Mouse (Mus musculus) liver, embryonic 16.5 days (tissue): ENCODE data around the gene Lrp5. TPM values are rescaled to one million over a fixed set of nuclear protein-coding genes. Genes with fewer than 3 reads are reported as not detected.

Experiments used
- ATAC-seq: fragments of 200-750 bp; cut with Nextera tagmentation; 2 replicates; pipeline ENCODE4 v1.8.0; 2017; ENCODE audit warnings: low read depth, mild to moderate bottlenecking, moderate number of reproducible peaks, moderate library complexity
- H3K27ac ChIP-seq: fragments of 300-500 bp; sonication (generic); 2 replicates; pipeline ENCODE4 v1.5.1; 2014; ENCODE audit warnings: mild to moderate bottlenecking, low read length
- H3K27me3 ChIP-seq: fragments of 300-500 bp; sonication (generic); 2 replicates; pipeline ENCODE4 v1.6.1; 2014; ENCODE audit warnings: low read depth, low read length, mixed read lengths; ENCODE audit not compliant: control insufficient read depth, insufficient read depth
- H3K36me3 ChIP-seq: fragments of 300-500 bp; sonication (generic); 2 replicates; pipeline ENCODE4 v1.6.1; 2014; ENCODE audit warnings: mild to moderate bottlenecking; ENCODE audit not compliant: control insufficient read depth, insufficient read depth
- H3K4me1 ChIP-seq: fragments of 300-500 bp; sonication (generic); 2 replicates; pipeline ENCODE4 v1.6.1; 2014; ENCODE audit warnings: low read depth, low read length, mixed read lengths; ENCODE audit not compliant: control insufficient read depth
- H3K4me2 ChIP-seq: fragments of 300-500 bp; sonication (generic); 2 replicates; pipeline ENCODE4 v1.6.1; 2014; ENCODE audit warnings: low read depth, low read length, mixed read lengths
- H3K4me3 ChIP-seq: fragments of 300-500 bp; sonication (generic); 2 replicates; pipeline ENCODE4 v1.5.1; 2014; ENCODE audit warnings: low read depth, mild to moderate bottlenecking, low read length
- H3K9ac ChIP-seq: fragments of 300-500 bp; sonication (generic); 2 replicates; pipeline ENCODE4 v1.6.1; 2014; ENCODE audit warnings: low read depth, low read length
- H3K9me3 ChIP-seq: fragments of 300-500 bp; sonication (generic); replicated peaks from 2 replicates; pipeline ENCODE4 v1.6.1; 2016; ENCODE audit warnings: low read length; ENCODE audit not compliant: control insufficient read depth
- WGBS: fragments of 180-500 bp; shearing (Covaris S2); extraction: QIAGEN DNeasy Blood & Tissue Kit; methylation state at CpG from one replicate; pipeline ENCODE4 v1.1.7; 2014; ENCODE audit not compliant: insufficient replicate concordance; 5-methylcytosine and 5-hydroxymethylcytosine counted together
- polyA plus RNA-seq: library from polyadenylated mRNA; unstranded; fragments of >200 nt; fragmentation: Nextera tagmentation; extraction: Ambion mirVana; gene quantifications from 2 replicates; pipeline ENCODE4 v1.2.1, GENCODE M21; 2015

Lrp5 gene
- polyA plus RNA-seq, 1 experiment from 2014 or later = 2.7 TPM

GRCm38 (mm10) chr19:3576451-3577264, 109.7 kb downstream of the Lrp5 start:
- Histone ChIP-seq H3K36me3 (no peaks in the 10 kb centered on the region), H3K9ac (peak overlapping the region; percentile 96), H3K4me2 (peak overlapping the region; percentile 64), H3K27me3 (no peaks in the 10 kb centered on the region), H3K27ac (peak overlapping the region; percentile 95), H3K4me3 (peak overlapping the region; percentile 95), H3K4me1 (peaks cover 32% of the 10 kb centered on the region), H3K9me3 (no peaks in the 10 kb centered on the region)
- 60% methylated on average over 5 of the region's 5 CpGs for WGBS
- ATAC-seq = no peak

DNA sequence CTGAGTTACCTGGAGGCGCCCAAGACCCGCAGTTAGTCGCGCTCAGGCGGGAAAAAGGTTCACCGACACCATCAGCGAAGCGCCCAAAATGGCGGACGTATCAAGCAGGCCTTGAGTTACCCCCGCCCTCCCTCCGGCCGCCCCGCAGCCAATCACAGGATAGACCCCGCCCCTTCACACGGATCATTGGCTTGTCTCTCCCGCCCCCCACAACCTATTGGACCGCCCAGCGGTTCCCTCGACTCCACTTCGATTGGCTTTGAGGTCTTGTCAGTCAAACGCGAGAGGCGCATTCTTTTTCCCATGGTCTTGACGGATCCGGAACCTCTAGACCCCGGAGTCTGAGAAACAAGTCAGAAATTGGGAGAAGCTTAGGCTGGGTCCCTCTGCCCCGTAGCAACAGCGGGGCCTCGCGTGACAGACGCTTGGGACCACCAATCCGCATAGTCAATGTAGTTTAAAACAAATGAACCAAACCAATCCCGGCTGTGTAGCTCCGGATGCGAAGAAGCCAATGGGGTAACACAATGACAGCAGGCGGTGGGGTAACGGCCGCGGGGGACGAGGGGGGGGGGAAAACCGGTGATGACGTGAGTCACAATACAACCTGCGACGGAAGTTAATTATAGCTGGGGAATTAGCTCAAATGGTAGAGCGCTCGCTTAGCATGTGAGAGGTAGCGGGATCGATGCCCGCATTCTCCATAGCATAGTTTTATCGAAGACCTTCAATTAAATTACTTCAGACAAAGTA, 110.6 kb downstream of the Lrp5 start, which contains the start of gene Ppp6r3:
TSS of gene Ppp6r3 (minus strand) at position 118 of the 753 bp plus-strand sequence.
- Histone ChIP-seq H3K4me3 (peak within 1 kb of the TSS; percentile 95), H3K9ac (peak within 1 kb of the TSS; percentile 96), H3K36me3 (no peaks in the 10 kb centered on the region), H3K4me2 (peak within 1 kb of the TSS; percentile 64), H3K27ac (peak within 1 kb of the TSS; percentile 95), H3K27me3 (no peaks in the 10 kb centered on the region), H3K9me3 (no peaks in the 10 kb centered on the region), H3K4me1 (peaks cover 32% of the 10 kb centered on the region)
- WGBS = under 1% methylated on average over 50 of the region's 51 CpGs
- ATAC-seq = peak; percentile 97

- no peaks in the 10 kb centered on the region for H3K9me3 ChIP-seq
- H3K27me3 ChIP-seq = no peaks in the 10 kb centered on the region
- no peaks in the 10 kb centered on the region for H3K36me3 ChIP-seq
- peak overlapping the region; percentile 61 for H3K4me2 ChIP-seq
- peaks cover 32% of the 10 kb centered on the region for H3K4me1 ChIP-seq
- peak overlapping the region; percentile 95 for H3K27ac ChIP-seq
- H3K4me3 ChIP-seq = peak overlapping the region; percentile 95
- peak; percentile 63 for ATAC-seq
- under 1% methylated on average over 44 of the region's 50 CpGs for WGBS
- H3K9ac ChIP-seq = peak overlapping the region; percentile 96
Observed at GRCm38 (mm10) chr19:3575276-3575631, 111.1 kb downstream of the Lrp5 start.

GRCm38 (mm10) chr19:3574593-3575094, 111.7 kb downstream of the Lrp5 start:
- Histone ChIP-seq H3K9ac (peak overlapping the region; percentile 96), H3K27ac (peak overlapping the region; percentile 95), H3K9me3 (no peaks in the 10 kb centered on the region), H3K4me1 (peaks cover 32% of the 10 kb centered on the region), H3K36me3 (no peaks in the 10 kb centered on the region), H3K27me3 (no peaks in the 10 kb centered on the region), H3K4me3 (peak overlapping the region; percentile 95), H3K4me2 (peak overlapping the region; percentile 61)
- WGBS = 2% methylated on average over 9 of the region's 9 CpGs
- ATAC-seq = no peak

GRCm38 (mm10) chr19:3564309-3564708, 122.1 kb downstream of the Lrp5 start:
- 91% methylated on average over 3 of the region's 3 CpGs for WGBS

DNA sequence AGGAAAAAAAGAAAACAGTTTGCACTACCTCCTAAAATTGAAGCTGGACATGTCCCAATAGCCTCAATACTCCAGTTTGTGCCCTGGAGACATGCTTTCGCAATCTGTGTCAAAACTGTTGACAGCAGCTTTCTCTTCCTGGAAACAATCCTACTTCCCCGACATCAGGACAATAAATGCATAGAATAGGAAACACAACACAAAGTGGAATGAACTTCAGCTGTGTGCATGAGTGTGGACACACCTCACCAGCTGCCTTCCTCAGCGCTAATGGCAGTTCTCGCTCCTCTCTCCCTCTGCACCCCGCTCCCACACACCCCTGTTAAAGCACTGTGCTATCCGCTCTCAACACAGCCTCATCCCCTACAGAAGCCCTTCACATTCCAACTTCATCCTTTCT, 123.6 kb downstream of the Lrp5 start:
- no peak overlapping the region for H3K4me2 ChIP-seq
- ATAC-seq = peak; percentile 35
- H3K27me3 ChIP-seq = no peaks in the 10 kb centered on the region
- no peak overlapping the region for H3K9ac ChIP-seq
- H3K4me1 ChIP-seq = peaks cover 3% of the 10 kb centered on the region
- no peak overlapping the region for H3K27ac ChIP-seq
- peaks cover 3% of the 10 kb centered on the region; the same call in 1 of the 2 replicates for H3K36me3 ChIP-seq
- no peaks in the 10 kb centered on the region for H3K9me3 ChIP-seq
- WGBS = 79% methylated on average over 6 of the region's 6 CpGs
- no peak overlapping the region for H3K4me3 ChIP-seq

More at GRCm38 (mm10) chr19:3564309-3564708, 122.1 kb downstream of the Lrp5 start:
- Histone ChIP-seq H3K27me3 (no peaks in the 10 kb centered on the region), H3K36me3 (peaks cover 3% of the 10 kb centered on the region; the same call in 1 of the 2 replicates), H3K4me3 (no peak overlapping the region), H3K9me3 (no peaks in the 10 kb centered on the region), H3K27ac (no peak overlapping the region), H3K4me1 (peaks cover 13% of the 10 kb centered on the region), H3K9ac (no peak overlapping the region), H3K4me2 (no peak overlapping the region)
- no peak for ATAC-seq

DNA sequence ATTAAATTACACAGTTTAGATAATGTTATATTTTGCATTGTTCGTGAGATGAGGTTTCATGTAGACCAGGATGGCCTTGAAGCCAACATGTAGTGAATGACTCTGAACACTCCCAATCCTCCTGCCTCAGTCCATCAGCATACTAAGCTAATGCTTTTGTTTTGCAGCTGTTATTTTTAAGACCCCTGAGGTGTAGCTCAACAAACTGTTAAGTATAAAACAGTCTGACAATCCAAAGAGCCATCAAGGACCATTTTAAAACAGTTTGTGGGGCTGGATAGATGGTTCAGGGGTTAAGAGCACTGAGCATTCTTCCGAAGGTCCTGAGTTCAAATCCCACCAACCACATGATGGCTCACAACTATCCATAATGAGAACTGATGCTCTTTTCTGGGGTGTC, 124.1 kb downstream of the Lrp5 start:
- Histone ChIP-seq H3K27me3 (no peaks in the 10 kb centered on the region), H3K4me2 (no peak overlapping the region), H3K9ac (no peak overlapping the region), H3K36me3 (peaks cover 3% of the 10 kb centered on the region; the same call in 1 of the 2 replicates), H3K4me1 (peaks cover 2% of the 10 kb centered on the region), H3K27ac (no peak overlapping the region), H3K4me3 (no peak overlapping the region), H3K9me3 (no peaks in the 10 kb centered on the region)
- no peak for ATAC-seq
- WGBS = 83% methylated on average over 2 of the region's 2 CpGs

- peak; percentile 85 for ATAC-seq
- WGBS = 76% methylated on average over 2 of the region's 2 CpGs
- Histone ChIP-seq H3K9me3 (no peaks in the 10 kb centered on the region), H3K4me1 (peaks cover 9% of the 10 kb centered on the region), H3K27ac (peak overlapping the region; percentile 47), H3K36me3 (no peaks in the 10 kb centered on the region), H3K4me2 (no peak overlapping the region), H3K27me3 (no peaks in the 10 kb centered on the region), H3K4me3 (no peak overlapping the region), H3K9ac (no peak overlapping the region)
Observed at GRCm38 (mm10) chr19:3556169-3556827, 130.1 kb downstream of the Lrp5 start.
